Mouse (Mus musculus) gastrocnemius, postnatal 25 days (tissue): ENCODE data around the gene Galt. TPM values are rescaled to one million over a fixed set of nuclear protein-coding genes. Genes with fewer than 3 reads are reported as not detected.

ENCODE experiments used
- DNase-seq: peaks from one replicate; pipeline ENCODE4 v3.0.0; 2022
- long read RNA-seq, 2 experiments: library from polyadenylated mRNA; stranded (forward); transcript quantifications; one replicate each; pipeline ENCODE4 v2.0.0; 2021
- total RNA-seq, 2 experiments: library from RNA; stranded (reverse); gene quantifications; 1 replicate in 1 of 2; 2 replicates in 1 of 2; pipeline ENCODE4 v1.2.3; 2021

Galt gene
- total RNA-seq, result 10 to 100 TPM; 33.6 to 36.1 TPM
- long read RNA-seq, experiment 1, transcript Galt-201 (11 exons, 1,595 nt), result major isoform, 20 of 43 reads
- long read RNA-seq, experiment 1, partial matches to known transcripts, result 11 of 43 reads
- long read RNA-seq, experiment 1, other reads (novel, unspliced or antisense), result 12 of 43 reads
- long read RNA-seq, experiment 2, transcript Galt-201 (11 exons, 1,595 nt), result major isoform, 24 of 49 reads
- long read RNA-seq, experiment 2, partial matches to known transcripts, result 13 of 49 reads
- long read RNA-seq, experiment 2, other reads (novel, unspliced or antisense), result 11 of 49 reads

GRCm38 (mm10) chr4:41754797-41755337 lies at the start of gene Galt:
TSS of gene Galt (plus strand) at chr4:41755228.
- DNase-seq, result no peak

GRCm38 (mm10) chr4:41705922-41706754 lies 48.9 kb upstream of the Galt start:
- no peak for DNase-seq

- peak; percentile 54 for DNase-seq
Measured at GRCm38 (mm10) chr4:41707011-41707535, 48.0 kb upstream of the Galt start.

- DNase-seq, result no peak
Measured at GRCm38 (mm10) chr4:41708192-41708745, 46.8 kb upstream of the Galt start.

- no peak for DNase-seq
Measured at GRCm38 (mm10) chr4:41710229-41710628, 44.8 kb upstream of the Galt start.

- no peak for DNase-seq
Measured at GRCm38 (mm10) chr4:41711705-41712375, 43.2 kb upstream of the Galt start.

- peak; percentile 51 for DNase-seq
Measured at GRCm38 (mm10) chr4:41712421-41713196, 42.4 kb upstream of the Galt start.

- DNase-seq, result peak; percentile 88
Measured at GRCm38 (mm10) chr4:41713197-41714067, 41.6 kb upstream of the Galt start, which contains the start of gene Rpp25l. TSS of gene Rpp25l (minus strand) at chr4:41713534.

- no peak for DNase-seq
Measured at GRCm38 (mm10) chr4:41714276-41714675, 40.8 kb upstream of the Galt start.

- no peak for DNase-seq
Measured at GRCm38 (mm10) chr4:41715082-41715481, 39.9 kb upstream of the Galt start.

GRCm38 (mm10) chr4:41715596-41715995 lies 39.4 kb upstream of the Galt start:
- no peak for DNase-seq

- DNase-seq, result no peak
Measured at GRCm38 (mm10) chr4:41716834-41717233, 38.2 kb upstream of the Galt start.

- DNase-seq, result peak; percentile 83
Measured at GRCm38 (mm10) chr4:41722918-41723351, 32.1 kb upstream of the Galt start, which contains the start of gene Dctn3. TSS of gene Dctn3 (minus strand) at chr4:41723170.

- DNase-seq, result no peak
Measured at GRCm38 (mm10) chr4:41726826-41727621, 28.0 kb upstream of the Galt start.

- DNase-seq, result no peak
Measured at GRCm38 (mm10) chr4:41731052-41731765, 23.8 kb upstream of the Galt start, which contains the start of gene Arid3c. TSS of gene Arid3c (minus strand) at chr4:41731142.

- DNase-seq, result peak; percentile 62
Measured at GRCm38 (mm10) chr4:41737602-41738255, 17.3 kb upstream of the Galt start.

- no peak for DNase-seq
Measured at GRCm38 (mm10) chr4:41738256-41738603, 16.8 kb upstream of the Galt start.

- no peak for DNase-seq
Measured at GRCm38 (mm10) chr4:41739260-41739659, 15.8 kb upstream of the Galt start.
